Mouse (Mus musculus) kidney, postnatal 10 days (tissue): ENCODE results near the gene Asic2.

Experiments used
- DNase-seq: peaks from one replicate; pipeline ENCODE4 v3.0.0; 2021; ENCODE audit warnings: mixed read lengths

The Asic2 gene

DNA sequence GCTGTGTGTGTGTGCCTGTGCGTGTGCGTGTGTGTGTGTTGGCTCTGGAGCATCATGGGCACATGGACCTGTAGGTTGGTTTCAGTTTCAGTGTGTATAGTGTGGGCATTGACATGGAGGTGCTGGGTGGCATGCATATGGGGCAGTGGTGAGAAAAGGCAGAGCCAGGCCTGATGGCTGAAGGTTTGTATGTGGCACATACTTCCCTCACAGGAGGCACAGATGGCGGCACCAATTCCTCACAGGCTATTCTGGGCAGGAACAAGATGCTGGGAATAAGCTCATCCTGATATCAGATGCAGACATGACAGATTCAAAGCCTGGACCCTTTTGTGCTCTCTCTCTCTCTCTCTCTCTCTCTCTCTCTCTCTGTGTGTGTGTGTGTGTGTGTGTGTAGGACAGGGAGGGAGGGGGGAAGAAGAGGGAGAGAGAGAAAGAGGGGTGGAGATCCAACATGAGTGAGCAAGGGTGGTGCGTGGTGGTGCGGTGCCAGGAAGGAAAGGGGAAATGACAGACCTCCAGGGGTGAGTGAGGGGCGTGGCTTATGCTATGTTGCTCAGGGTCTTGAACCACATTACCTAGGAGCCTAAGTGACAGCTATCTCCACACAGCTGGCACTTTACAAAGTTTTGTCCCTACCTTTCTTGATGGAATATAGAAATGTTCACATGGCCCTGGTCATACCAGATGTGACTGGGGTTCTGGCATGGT lies 1083.6 kb downstream of the Asic2 start:
- DNase-seq = no peak

DNA sequence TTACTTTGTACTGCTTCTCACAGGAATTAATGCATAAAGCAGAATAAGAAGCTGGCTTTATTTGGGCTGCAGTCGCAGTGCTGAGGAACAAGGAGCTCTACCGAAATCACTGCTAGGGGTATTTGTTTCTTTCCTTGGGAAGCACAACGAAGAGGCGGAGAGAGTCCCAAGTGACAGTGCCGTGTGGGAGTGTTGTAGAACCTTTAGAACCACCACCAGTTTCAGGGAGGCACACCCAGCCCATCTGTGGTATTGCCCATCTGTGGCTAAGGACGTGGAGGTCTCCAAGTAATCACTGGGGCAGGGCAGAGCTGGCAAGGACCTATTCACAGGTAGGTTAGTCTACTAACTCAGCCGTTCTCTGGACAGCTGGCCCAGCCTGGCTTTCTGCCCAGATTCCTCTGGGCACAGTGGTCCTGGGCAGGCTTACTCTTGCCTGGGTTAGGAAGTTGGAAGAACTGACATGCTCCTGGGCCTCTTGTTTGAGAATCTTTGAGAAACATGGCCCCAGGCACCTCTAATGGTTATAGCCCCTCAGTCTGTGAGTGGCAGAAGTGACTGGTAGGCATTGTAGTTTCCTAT lies 1085.9 kb downstream of the Asic2 start:
- DNase-seq = peak; percentile 30

DNA sequence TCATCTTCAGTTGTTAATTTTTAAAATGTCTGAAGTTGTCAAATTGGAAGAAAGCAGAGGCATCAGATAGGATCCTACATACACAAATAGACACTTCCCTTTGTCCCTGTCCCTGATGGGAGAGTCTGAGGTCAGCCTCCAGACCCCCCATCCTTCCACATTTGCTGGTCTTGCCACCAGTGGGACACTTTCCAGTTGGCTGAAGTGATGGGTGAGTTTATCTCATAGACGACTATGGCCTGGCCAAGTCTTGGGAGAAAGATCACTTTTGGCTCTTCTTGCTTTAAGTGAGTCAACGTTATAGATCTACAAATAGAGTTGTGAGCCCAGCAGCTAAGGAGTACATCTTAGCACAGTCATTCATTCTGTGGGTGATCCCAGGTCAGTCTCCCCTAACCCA lies 1090.2 kb downstream of the Asic2 start:
- peak; percentile 13 for DNase-seq

DNA sequence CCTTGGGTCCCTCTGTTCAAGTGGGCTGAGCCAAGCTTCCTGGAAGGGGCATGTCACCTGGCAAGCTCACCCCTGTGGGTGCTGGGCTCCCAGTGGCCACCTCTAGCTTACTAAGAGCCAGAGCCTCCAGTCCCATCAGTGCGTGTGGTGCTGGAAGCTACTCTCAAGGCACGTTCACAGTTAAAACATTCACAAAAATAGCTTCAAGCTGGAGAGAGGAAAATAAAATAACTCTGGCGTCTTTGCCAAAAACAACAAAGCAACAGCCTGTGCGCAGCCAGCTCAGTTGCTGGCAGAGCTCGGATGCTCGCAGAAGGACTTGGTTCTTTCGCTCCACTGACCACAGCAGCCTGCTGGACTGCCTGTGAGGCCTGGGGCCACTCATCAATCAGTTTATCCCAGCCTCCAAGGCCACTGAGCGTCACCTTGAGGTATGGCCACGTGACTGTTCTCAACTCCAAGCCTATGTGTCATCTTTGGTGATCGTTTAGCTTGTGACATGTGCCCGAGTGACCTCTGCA lies 1091.1 kb downstream of the Asic2 start:
- peak; percentile 83 for DNase-seq

DNA sequence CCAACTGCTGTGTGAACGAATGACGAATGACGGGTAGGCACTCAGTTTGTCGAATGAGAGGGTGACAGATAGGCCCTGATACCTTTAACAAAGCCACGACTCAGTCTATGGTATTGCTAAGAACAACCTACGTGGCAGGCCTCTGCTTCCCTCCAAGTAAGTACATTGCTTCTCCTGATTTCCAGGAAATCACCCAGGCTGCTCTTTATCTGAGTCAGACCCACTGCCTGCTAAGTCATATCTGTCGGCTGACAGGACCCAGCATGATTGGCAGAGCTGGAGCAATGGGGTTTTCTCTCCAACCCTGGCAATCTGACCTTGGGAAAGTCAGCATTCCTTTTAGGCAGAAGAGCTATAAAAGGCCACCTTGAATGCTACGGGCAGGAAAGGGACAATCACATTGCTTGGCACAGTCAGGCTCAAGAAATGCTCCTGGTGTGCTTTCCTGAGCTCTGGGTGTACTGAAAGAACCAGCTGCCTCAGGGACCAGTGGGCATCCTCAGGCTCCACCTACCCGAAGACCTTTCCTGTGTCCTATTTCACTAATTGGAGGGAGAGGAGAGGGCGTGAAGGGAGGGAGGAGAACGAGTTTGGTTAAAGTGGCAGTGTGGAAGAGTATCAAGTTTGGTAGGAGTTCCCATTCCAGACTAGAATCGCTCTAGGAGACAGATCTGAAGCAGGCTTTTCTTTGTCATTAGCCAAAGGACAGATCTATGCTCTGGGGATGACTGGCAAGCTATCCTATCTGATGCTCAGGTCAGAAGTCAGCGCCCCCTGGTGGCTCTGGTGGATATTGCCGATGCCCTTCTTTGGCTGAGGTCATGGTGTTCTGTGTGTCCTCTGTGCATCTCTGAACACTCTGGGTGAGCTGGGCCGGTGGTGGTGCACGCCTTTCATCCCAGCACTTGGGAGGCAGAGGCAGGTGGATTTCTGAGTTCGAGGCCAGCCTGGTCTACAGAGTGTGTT lies 1095.5 kb downstream of the Asic2 start:
- peak; percentile 70 for DNase-seq

DNA sequence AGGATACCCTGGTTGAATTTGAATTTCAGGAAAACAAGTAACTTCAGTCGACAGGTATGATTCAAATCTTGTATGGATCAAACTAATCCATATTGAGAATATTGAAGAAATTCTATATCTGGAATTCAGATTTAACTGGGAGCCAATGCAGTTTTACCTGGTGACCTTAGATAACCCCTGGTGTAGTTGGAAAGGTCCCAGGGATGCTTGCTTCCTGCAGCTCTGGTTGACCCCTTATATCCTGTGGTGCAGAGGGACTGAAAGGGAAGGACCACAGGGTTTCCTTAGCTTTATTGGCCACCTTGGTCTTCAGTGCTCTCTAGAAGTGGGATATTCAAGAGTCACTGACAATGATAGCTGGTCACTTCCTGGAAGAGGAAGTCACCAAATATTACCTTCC lies 1100.2 kb downstream of the Asic2 start:
- no peak for DNase-seq

DNA sequence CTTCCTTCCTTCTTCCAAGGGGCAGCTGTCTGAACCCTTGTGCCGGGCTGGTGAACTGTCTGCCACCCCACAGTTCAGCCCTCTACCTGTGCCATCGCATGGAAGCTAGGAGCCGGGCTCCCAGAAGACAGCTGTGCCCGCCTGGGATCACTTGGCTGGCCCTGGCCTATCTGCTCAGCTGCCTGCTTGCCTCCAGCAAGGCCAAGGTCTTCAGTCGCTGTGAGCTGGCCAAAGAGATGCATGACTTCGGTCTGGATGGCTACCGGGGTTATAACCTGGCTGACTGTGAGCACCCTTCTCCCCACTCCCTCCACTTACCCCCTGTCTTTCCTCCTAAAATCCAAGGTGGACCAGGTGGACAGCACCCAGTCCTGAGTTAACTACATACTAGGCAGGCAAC lies 1105.3 kb downstream of the Asic2 start:
- no peak for DNase-seq

DNA sequence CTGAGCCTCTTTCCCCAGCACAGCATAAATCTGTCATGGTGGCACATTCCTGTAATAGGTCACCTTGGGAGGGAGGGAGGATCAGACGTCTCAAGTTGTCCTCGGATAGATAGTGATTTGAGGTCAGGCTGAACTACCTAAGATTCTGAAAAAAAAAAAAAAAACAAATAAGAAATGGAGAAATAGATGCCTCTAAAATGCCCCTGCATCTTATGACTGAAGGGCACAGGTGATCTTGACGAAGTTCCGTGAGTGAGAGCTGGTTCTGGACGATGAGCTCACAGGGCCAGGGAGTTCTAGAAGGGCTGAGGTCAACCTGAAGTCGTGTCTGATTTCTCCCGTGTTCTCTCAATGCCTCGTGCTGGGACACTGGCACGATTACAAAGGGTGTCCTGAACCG lies 1110.2 kb downstream of the Asic2 start, which contains the start of gene Spaca3:
Gene Spaca3, plus strand, starts transcription at position 301 of the 400 bp plus-strand sequence.
- no peak for DNase-seq

DNA sequence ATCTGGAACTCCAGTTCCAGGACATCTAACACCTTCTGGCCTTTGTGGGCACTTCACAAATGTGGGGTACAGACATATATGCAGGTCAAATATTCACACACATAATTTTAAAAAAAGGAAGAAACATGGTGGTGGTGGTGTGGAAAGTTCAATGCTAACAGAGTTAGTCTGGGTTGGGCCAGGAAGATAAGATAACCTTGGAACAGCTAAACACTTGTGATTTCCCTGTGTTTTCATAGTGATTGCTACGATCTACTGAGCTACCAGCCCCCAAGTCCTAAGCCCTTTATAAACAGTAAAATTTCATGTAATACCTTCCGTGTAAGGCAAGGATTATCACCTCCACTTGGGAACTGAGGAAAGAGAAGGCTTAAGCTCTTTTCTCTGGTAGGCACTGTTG lies 1111.4 kb downstream of the Asic2 start:
- no peak for DNase-seq

DNA sequence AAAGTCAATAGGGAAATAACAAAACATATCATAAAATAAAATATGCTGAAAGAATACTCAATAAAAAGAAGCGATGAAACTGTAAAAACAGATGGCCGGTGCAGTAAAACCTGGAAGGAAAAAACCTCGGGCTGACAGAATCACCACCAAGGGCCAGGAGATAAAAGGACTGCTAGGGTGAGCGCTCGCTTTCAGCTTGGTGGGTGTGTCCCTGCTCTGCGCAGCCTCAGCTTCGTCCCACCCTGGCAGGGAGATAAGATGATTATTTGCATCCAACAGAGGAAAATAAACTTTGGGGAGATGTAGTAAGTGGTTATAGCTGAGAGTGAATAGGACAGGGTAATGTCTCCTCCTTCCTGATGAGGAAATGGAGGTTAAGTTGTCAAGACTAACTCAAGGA lies 1113.3 kb downstream of the Asic2 start:
- DNase-seq = no peak

DNA sequence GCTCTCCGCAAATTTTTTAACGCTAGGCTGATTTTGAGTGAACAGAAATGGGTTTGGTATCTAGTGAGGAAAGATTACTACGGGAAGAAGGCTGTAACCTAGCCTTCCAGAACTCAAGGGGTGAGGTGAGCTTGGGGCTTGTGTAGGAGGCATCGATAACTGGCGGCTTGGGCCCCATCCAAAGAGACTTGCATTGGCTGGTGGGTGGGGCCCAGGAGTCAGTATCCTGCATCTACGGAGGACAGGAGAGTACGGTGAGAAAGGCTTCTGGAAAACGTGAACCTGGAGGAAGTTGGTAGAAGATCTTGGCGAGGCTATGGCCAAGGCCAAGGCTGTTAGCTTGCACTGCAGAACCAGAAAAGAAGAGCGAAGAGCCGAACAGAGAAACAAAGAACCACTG lies 1113.8 kb downstream of the Asic2 start:
- DNase-seq = no peak

DNA sequence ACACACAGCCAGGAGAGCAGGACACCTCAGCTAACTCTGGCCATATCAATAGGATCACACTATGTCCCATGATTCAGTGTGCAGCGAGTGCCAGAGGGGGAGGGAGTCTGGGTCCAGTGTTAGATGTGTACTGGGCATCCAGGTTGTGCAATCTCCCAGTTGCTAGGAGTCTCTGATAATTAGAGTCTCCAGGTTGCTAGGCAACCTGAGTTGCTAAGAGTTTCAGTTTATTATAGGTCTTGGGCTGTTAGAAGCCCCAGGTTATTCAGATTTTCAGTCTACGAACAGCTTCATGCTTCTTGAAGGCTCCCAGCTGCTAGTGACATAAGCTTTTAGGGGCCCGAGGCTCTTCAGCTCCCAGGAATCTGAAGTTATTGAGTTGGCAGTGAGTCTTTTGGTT lies 1115.2 kb downstream of the Asic2 start:
- no peak for DNase-seq

DNA sequence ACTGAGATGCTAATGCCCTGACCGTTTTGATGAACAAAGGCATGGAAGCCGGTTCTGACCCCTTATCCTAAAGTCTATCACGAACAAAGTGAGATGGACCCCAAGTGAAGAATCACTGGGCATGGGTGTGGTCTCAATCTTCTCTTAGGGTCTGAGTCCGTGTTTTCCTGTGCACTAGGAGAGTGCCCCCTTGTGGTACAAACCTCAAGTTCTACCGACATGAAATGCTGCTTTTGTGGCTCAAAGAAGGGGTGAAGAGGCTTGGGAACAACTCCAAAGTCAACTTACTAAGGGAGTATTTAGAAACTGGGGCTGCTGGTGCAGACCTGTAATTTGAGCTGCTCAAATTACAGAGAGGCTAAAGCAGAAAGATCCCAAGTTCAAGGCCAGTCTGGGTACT lies 1116.4 kb downstream of the Asic2 start:
- peak; percentile 29 for DNase-seq

DNA sequence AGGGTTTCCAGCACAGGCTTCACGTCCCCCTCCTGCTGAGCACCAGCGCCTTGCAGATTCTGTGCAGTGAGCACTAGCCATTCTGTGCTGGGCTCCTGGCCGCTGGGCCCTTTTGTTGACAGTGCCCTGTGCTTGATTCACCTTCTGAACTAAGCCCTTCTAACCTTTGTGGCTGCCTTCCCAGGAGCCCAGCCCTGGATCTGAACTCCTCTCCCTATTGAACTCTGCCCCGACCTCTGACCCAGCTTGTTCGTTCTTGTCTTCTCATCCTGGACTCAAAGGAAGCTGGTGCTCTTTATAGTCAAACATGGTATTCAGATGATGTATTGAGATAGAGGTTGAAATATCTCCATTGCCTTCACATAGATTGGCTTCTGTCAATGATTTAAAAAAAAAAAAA lies 1120.1 kb downstream of the Asic2 start:
- no peak for DNase-seq

DNA sequence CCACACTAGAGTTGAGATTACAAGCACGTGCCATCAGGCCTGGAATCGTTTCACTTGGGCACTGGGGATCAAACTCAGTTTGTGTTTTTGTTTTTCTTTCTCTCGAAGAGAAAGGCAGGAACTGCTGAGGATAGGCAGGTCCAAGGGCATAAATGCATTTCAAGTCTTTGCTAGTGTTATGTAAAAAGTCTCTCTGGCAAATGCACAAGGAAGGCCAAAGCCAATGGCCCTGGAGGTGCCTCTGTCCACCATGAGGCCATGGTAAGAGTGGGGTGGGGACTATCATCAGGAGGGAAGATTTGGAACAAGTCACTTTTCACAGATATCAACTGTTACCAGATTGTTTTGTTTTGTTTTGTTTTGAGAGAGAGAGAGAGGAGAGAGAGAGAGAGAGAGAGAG lies 1122.1 kb downstream of the Asic2 start:
- DNase-seq = no peak

DNA sequence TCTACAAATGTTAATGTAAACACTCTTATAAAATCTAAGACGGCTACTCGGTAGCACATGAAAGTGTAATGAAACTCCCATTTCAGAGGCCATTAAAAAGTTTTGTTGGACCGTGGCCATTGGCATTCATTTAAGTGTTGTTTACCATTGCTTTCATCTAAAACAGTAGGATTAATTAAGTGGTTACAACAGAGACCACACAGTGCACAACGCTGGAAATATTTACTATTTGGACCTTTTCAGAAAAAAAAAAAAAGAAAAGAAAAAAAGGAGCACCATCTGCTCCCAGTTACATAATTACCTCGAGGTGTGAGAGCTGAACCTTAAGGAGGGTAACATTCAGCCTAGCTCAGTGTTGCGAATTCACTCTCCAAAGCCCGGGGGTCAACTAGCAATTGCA lies 1122.8 kb downstream of the Asic2 start:
- no peak for DNase-seq

DNA sequence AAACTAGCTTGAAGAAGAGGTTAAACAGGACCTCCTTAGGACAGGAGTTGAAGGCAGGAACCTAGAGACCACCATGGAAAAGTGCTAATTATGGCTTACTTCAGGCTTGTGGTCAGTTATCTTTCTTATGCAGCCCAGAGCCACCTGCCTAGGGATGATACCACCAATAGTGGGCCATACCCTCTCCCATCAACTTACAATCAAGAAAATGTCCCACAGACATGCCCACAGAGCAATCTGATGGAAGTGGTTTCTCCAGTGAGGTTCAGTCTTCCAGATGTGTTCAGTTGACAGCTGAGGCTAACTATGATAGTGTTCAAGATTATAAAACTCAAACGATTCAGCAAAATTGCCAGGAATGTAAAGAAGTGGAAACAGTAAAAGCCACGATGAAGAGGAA lies 1124.8 kb downstream of the Asic2 start:
- no peak for DNase-seq

DNA sequence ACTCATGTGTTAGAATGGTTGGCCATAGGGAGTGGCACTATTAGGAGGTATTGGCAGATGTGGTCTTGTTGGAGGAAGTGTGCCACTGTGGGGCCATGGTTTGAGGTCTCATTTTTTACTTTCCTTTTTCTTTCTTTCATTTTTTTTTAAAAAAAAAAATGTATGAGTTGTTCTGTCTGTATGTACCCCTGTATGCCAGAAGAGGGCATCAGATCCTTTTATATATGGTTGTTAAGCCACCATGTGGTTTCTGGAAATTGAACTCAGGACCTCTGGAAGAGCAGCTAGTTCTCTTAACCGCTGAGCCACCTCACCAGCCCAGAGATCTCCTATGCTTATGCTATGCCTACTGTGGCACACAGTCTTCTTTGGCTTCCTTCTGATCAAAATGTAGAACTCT lies 1129.5 kb downstream of the Asic2 start:
- DNase-seq = no peak

DNA sequence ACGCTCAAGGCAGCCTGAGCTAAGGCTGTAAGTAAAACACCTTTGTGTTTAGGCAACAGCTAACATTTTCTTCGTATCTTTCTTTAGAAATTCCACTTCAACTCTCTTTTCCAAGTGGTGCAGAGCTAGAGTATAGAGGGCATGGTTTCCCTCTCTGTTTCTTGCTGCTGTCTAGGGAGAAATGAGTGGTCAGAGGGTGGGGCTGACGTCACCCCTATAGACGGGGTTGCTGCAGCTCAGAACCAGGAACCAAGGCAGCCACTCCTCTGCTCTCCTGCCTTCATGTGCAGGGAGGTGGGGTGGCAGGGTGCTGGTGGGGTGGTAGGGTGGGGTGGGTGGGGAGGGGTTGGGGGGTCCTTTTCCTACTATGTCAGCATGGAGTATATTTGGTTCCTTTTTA lies 1132.4 kb downstream of the Asic2 start:
- DNase-seq = no peak

DNA sequence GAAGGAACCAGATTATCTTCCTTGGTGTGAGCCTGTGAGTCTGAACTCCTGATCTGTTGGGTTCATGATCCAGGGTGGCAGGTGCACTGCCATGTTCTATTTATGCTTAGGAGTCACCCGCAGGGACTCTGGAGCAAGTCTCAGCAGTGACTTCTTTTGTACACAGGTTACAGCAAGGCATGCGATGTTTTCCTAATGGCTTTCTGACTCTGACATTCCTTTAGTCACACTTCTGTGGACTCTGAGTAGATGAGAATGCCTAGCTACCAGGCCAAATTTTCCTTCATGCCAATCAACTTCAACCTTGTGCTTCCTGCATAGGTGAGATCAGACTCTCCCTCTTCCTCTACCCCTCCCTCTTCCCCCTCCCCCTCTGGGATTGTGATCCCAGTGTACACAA lies 1132.9 kb downstream of the Asic2 start:
- no peak for DNase-seq
